Mouse (Mus musculus): ENCODE measurements around the gene Agfg1.

The Agfg1 gene

GRCm38 (mm10) chr1:82825256-82825655 lies 14.0 kb upstream of the Agfg1 start:
- no peak for DNase-seq (ENCODE audit: extremely low spot score)

- DNase-seq (ENCODE audit: extremely low spot score), result no peak
These were observed 13.5 kb upstream of the Agfg1 start for GRCm38 (mm10) chr1:82825783-82826182.

- no peak for DNase-seq (ENCODE audit: extremely low spot score)
These were observed 12.4 kb upstream of the Agfg1 start for GRCm38 (mm10) chr1:82826911-82827310.

GRCm38 (mm10) chr1:82830771-82831170 lies 8.5 kb upstream of the Agfg1 start:
- no peak for DNase-seq (ENCODE audit: extremely low spot score)

GRCm38 (mm10) chr1:82831547-82832240 lies 7.6 kb upstream of the Agfg1 start:
- DNase-seq (ENCODE audit: extremely low spot score), result no peak

GRCm38 (mm10) chr1:82832495-82833021 lies 6.7 kb upstream of the Agfg1 start:
- DNase-seq (ENCODE audit: extremely low spot score), result no peak

GRCm38 (mm10) chr1:82833501-82833900 lies 5.8 kb upstream of the Agfg1 start:
- no peak for DNase-seq (ENCODE audit: extremely low spot score)

GRCm38 (mm10) chr1:82834572-82834971 lies 4.7 kb upstream of the Agfg1 start:
- DNase-seq (ENCODE audit: extremely low spot score), result no peak

GRCm38 (mm10) chr1:82836342-82837217 lies 2.7 kb upstream of the Agfg1 start:
- DNase-seq (ENCODE audit: extremely low spot score), result no peak

GRCm38 (mm10) chr1:82837579-82837978 lies 1.7 kb upstream of the Agfg1 start:
- DNase-seq (ENCODE audit: extremely low spot score), result no peak

GRCm38 (mm10) chr1:82838469-82839295 lies 601 bp upstream of the Agfg1 start:
- DNase-seq (ENCODE audit: extremely low spot score), result no peak

GRCm38 (mm10) chr1:82839614-82840421 lies 535 bp downstream of the Agfg1 start:
- DNase-seq (ENCODE audit: extremely low spot score), result no peak

- no peak for DNase-seq (ENCODE audit: extremely low spot score)
These were observed 16.4 kb downstream of the Agfg1 start for GRCm38 (mm10) chr1:82855729-82856128.

GRCm38 (mm10) chr1:82858236-82858635 lies 19.0 kb downstream of the Agfg1 start:
- DNase-seq (ENCODE audit: extremely low spot score), result no peak

GRCm38 (mm10) chr1:82860391-82860790 lies 21.1 kb downstream of the Agfg1 start:
- DNase-seq (ENCODE audit: extremely low spot score), result no peak

- DNase-seq (ENCODE audit: extremely low spot score), result no peak
These were observed 30.9 kb downstream of the Agfg1 start for GRCm38 (mm10) chr1:82870202-82870601.

- DNase-seq (ENCODE audit: extremely low spot score), result no peak
These were observed 39.9 kb downstream of the Agfg1 start for GRCm38 (mm10) chr1:82879172-82879571.

GRCm38 (mm10) chr1:82880196-82880595 lies 40.9 kb downstream of the Agfg1 start:
- DNase-seq (ENCODE audit: extremely low spot score), result no peak

GRCm38 (mm10) chr1:82893269-82893668 lies 54.0 kb downstream of the Agfg1 start:
- DNase-seq (ENCODE audit: extremely low spot score), result no peak

- DNase-seq (ENCODE audit: extremely low spot score), result no peak
These were observed 61.3 kb downstream of the Agfg1 start for GRCm38 (mm10) chr1:82900567-82900966.

- DNase-seq (ENCODE audit: extremely low spot score), result no peak
These were observed 61.9 kb downstream of the Agfg1 start for GRCm38 (mm10) chr1:82901201-82901600.

Data from embryo, embryonic 9.5 days (tissue).